Mouse (Mus musculus): ENCODE measurements around the gene Sh3tc1.

Gene Sh3tc1

DNA sequence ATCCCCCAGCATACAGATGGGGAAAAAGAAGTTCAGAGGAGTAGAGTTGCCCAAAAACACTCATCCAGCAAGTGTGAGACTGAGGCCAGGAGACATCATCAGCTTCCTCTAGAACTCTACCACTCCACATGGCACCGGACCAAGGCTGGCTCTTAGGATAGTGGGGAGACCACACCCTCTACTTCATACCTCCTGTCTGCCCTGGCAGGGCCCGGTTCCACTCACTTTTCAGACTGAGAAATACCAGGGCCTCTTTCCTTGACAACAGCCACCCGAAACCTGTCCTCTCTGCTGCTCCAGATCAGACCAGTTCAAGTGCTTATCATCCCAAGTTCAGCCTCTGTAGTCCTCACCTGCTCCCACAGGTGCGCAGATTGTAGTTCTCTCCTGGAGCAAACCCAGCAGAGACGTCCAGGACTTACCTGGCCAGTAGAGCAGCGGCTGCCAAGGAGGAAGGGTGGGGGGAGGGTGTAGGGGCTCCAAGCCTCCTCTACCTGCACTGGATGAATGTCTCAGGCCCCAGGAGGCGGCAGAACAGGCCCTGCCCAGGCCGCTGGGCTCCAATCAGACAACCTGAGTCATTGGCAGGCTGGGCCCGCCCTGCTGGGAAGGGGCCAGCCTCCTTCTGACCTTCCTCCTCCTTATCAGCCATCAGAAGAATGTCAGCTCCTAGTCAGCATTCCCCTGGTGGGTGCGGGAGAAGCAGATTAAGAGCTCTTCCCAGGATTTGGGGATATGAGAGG is at the start of gene Sh3tc1:
Gene Sh3tc1, minus strand, starts transcription at position 452 of the 743 bp plus-strand sequence.
- peak; percentile 83 for DNase-seq

- peak; percentile 24 for DNase-seq
These were observed 48.9 kb upstream of the Sh3tc1 start for GRCm38 (mm10) chr5:35788719-35789118.

DNA sequence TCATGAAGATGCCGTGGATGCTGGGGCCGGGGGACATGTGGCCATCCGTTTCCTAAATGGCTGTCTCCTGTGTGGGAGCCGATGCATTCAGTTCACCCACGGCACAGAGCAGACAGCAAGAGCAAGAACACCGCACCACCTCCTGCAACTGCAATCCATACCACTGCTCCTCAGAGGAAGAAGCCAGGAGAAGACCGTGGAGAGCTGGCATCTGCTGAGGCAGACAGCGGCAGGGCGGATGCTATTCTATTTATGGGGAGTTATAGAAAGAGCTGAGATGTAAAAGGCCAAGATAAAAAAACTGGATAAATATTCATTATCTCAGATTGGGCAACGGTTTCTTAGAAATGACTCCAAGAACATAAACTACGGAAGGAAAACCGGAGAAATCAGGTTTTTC is 48.1 kb upstream of the Sh3tc1 start:
- no peak for DNase-seq

DNA sequence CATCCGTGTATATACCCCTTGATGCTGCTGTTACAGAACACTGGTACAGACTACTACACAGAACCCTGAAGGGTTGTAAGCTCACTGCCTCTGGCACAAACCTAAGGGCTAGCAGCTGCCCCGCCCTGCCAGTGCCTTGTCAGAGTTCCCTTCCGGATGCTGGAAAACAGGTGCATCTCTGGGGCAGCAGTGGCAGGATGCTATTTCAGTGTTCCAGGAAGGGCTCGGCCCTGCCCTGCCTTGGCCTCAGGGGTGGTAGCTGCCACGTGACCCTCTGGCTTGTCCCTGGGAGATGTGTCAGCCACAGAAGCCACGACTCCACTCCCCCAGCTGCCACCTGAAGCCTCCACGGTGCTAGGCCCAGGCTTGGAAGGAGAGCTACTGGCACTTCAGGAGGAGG is 46.1 kb upstream of the Sh3tc1 start:
- no peak for DNase-seq

GRCm38 (mm10) chr5:35782648-35783180 is 42.9 kb upstream of the Sh3tc1 start:
- no peak for DNase-seq

- no peak for DNase-seq
These were observed 41.3 kb upstream of the Sh3tc1 start for GRCm38 (mm10) chr5:35781116-35781515.

DNA sequence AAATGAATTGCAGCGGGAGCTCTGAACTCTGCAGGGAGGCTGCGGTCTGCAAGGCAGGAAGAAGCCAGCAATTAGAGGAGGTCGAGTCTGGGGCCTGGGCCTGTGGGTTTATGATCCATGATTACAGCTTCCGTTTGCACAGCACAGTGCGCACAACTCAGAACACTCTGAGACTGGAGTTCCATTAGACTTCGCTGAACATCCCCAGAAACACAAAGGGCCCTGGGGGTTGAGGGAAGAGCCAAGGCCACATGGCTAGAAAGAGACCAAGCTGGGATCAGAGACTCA is 34.3 kb upstream of the Sh3tc1 start:
- DNase-seq, result peak; percentile 24

DNA sequence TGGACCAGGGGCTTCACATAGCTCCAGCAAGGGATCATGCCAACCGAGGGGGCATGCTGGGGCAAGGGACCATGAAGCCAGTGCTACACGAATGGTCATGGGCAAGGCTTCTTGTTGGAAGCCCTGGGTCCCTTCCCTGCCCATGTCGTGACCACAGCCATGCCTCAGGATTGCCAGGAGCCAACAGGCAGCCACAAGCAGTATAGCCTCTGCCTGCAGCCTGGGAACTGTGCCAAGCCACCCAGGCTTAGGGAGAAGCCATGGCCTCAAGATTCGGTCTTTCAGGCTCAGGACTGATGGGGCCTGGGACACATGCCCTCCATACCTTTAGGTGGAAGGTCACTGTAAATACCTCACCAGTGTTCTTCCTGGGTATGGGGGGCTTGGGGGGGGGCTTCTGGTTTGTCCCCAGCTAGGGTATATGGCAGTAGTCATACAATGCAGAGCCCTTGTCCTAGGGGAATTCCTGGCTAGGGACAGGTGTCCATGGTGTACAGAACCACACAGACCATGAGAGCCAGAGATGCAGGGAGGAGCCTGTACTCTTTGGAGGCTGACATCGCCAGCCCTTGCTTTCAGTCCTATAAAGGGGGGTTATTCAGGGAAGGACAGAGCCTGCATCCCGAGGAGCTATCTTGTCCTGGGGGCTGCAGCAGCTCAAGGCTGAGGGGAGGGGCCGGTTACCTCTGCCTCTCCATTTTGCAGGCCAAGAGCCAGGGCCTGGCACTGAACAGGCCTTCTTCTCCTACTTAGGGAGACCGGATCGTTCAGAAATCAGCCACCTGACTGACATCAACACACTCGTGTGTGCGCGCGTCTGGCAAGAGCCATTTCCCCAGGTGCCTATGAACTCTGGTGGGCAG is 33.7 kb upstream of the Sh3tc1 start:
- peak; percentile 47 for DNase-seq

- no peak for DNase-seq
These were observed 31.3 kb upstream of the Sh3tc1 start for GRCm38 (mm10) chr5:35770891-35771663.

DNA sequence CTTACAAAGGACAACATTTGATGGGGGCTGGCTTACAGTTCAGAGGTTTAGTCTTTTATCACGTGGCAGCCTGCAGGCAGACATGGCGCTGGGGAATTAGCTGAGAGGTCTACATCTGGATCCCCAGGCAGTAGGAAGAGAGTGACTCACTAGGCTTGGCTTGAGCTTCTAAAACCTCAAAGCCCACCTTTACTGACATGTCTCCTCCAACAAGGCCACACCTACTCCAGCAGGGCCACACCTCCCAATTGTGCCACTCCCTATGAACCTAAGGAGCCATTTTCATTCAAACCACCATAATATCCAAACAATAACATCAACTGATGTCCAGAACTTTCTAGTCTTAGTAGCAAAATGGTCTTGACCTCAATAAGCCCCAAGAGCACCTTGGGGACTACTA is 30.5 kb upstream of the Sh3tc1 start:
- DNase-seq, result no peak

DNA sequence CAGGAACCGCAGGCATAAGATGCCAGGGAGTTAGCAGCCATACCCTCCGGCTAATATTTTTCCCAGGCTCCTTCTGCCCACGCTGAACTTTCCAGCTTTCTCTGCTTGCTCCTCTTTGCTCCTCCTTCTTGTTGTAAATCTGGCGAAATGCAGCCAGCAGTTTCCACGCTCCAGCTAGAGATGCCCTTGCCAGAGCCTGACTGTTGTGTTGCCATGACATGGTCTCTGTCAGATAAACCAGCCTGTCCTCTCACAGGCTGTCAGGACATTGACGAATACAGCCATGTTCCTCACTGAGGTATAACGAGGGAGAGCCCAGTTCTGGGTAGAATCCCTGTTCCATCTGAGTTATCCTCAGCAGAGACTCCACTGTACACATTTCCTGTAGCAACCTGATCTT is 29.2 kb upstream of the Sh3tc1 start:
- DNase-seq, result no peak

GRCm38 (mm10) chr5:35768525-35768924 is 28.7 kb upstream of the Sh3tc1 start:
- DNase-seq, result no peak

DNA sequence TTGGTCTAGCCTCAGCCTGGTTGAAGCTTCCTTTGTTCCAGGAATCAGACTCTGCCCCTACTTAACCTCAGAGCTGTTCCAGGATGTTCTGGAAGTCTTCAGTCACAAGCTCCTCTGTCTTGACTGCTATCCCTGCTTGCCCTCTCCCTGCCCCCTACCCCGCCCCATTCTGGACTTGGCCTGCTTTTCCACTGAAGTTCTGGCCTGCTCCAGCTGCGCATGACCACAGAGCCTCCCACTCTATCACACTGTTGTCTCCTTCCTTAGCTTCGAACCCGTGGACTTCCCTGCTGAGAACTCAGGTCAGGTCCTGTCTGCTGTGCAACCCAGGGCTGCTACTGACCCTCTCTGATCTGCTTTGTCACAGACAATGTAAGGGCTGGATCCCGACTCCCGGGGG is 26.1 kb upstream of the Sh3tc1 start:
- peak; percentile 51 for DNase-seq

GRCm38 (mm10) chr5:35762850-35763249 is 23.1 kb upstream of the Sh3tc1 start:
- DNase-seq, result no peak

GRCm38 (mm10) chr5:35762388-35762787 is 22.6 kb upstream of the Sh3tc1 start:
- DNase-seq, result peak; percentile 81

DNA sequence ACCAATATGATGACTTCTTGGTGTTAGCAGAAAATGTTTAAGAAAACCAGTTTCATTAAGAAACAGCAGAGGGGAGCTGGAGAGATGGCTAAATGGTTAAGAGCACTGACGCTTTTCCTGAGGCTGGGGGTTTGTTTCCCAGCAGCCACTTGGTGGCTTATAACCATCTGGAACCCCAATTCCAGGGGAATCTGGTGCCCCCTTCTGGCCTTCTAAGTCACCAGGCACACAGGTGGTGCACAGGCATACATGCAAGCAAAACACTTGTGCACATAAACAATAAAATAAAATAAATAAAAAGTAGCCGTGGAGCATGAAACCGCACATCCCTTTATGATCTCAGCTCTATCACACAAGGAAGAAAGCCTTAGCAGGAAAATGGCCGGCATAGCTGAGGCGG is 21.5 kb upstream of the Sh3tc1 start:
- no peak for DNase-seq

DNA sequence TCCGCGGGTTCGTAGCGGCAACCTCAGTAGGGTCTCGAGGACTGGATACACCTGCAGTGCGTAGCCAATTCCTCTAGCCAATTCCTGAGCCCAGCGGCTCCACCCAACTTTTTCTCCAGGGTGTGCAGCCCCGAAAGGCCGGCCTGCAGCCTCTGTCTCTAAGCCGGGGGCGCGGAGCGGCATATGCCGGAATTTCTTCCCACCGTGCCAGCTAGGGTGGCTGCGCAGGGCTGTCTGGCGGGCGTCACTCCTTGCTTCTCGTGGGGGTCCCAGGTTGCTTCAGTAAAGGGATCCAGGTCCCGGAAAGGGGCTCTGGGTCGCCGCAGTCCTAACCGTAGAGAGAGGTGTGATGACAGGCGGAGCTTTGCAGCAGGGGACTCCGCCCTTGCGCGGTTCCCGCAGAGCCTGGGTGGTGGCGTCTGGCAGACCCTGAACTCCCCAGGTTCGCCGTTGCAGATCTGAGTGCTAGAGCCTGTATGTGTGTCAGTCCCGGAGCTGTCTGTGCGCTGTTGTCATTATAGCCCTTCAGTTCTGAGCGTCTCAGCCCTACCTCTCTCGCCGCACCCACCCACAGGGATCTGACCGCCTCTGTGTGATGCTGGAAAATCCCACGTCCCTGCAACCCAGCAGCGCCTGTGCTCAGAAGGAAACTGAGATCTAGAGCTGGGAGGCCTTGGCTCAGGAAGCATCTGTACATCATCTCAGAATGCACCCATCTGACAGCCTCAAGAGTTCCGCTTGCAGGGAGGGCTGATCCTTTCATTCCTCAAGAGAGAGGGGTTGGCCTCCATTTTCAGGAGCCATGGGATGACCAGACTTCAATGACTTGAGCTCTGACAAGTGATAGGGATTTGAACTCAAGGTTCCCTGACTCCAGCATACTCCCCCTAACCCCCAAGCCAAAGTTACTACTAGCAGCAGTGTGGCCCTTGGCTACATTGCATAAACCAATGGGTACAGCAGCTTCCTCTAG is 18.6 kb upstream of the Sh3tc1 start:
- no peak for DNase-seq

GRCm38 (mm10) chr5:35757639-35758001 is 17.8 kb upstream of the Sh3tc1 start, which contains the start of gene Ablim2:
TSS of gene Ablim2 (plus strand) at chr5:35757880.
- DNase-seq, result peak; percentile 95

GRCm38 (mm10) chr5:35756997-35757638 is 17.3 kb upstream of the Sh3tc1 start:
- no peak for DNase-seq

DNA sequence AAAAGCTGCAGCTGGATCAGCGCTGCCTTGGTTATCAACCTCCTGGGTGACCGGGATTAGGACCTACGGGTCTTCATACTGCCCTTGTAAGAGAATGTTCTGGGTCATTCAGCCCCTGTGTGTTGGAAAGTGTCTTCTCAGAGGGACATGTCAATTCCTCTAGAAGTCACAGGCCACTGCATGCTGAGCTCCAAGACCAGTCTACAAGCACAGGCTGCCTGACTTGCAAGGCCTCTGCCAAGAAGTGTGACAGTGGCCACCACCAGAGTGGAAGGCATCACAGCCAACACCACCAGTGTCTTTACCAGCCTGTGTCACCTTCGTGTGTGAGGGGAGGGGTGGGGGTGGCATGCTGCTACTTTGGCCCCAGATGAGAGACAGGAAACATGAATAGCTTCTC is 16.2 kb upstream of the Sh3tc1 start:
- DNase-seq, result no peak

DNA sequence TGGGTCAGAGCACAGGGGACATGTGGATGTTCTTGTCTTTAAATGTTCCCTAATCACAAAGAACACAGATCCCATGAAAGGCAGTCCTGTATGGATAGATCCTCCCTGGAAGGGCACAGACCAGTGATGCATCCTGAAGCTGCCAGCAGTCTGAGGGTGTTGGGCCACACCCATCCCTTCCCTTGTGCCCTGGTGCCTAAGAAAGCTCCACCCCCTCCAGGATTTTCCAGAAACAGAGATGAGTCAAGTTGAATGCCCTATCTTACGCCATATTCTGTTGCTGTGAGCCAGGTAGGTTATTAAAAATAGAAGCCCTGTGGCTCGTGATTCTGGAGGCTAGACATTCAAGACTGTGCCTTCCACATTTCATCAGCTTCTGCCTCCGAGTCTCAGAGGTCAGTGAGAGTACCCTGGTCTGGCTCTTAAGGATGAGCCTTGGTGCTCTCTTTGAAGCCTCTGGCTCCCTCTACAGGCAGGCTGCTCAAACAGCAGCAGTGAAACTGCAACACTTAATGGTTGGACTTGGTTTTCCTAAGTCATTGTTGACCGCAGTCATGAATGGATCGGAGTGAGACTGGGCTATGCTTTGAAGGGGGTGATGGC is 15.4 kb upstream of the Sh3tc1 start:
- peak; percentile 77 for DNase-seq

Measured in kidney, postnatal 14 days (tissue).